Mouse (Mus musculus): ENCODE data around the gene Tbc1d9.
A peak's percentile ranks its signal among the peaks of the same experiment; 100 is the strongest.

DNA sequence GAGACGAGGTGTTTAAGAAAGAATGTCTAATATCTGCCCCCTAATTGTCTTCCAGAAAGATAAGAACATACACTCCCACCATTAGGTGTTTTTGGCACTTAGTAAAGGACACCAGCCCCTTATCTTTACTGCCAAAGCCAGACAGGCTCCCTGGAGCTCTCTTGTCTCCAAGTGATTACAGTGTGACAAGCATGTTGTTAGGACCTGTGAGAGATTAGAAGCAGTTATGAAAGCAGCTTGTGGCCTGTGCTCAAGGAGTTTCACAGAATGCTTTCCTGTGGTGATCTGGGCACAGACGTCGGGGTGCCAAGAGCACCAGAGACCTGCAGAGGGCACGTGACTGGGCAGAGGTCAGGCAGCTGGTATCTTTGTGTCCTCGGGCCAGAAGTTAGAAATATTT, 49.9 kb downstream of the Tbc1d9 start:
- peak; percentile 52; the same call in 1 of the 2 replicates for TF ChIP-seq EP300 (IDR thresholded peaks at IDR 0.05; ENCODE audit: low read depth)
- TF ChIP-seq CTCF (IDR thresholded peaks at IDR 0.05; ENCODE audit: low read depth), result no peak

Measured in heart, postnatal 0 days (tissue).